Mouse (Mus musculus) heart, postnatal 0 days (tissue): ENCODE data around the gene Nudt22. TPM values are rescaled to one million over a fixed set of nuclear protein-coding genes. Genes with fewer than 3 reads are reported as not detected.

Experiments used
- ATAC-seq: fragments of 200-750 bp; cut with Nextera tagmentation; 2 replicates; pipeline ENCODE4 v1.8.0; 2017; ENCODE audit warnings: low read depth, moderate number of reproducible peaks, moderate library complexity; ENCODE audit not compliant: insufficient read depth
- DNase-seq: peaks from one replicate; pipeline ENCODE4 v3.0.0-alpha.2; 2016; ENCODE audit warnings: low spot score
- H3K27ac ChIP-seq: fragments of 300-500 bp; sonication (generic); 2 replicates; pipeline ENCODE4 v1.5.1; 2014; ENCODE audit warnings: low read depth, mild to moderate bottlenecking
- H3K27me3 ChIP-seq: fragments of 300-500 bp; sonication (generic); 2 replicates; pipeline ENCODE4 v1.6.1; 2014; ENCODE audit warnings: low read length, mixed read lengths; ENCODE audit not compliant: control insufficient read depth, insufficient read depth
- H3K36me3 ChIP-seq: fragments of 300-500 bp; sonication (generic); replicated peaks from 2 replicates; pipeline ENCODE4 v1.6.1; 2014; ENCODE audit warnings: low read length, mixed read lengths; ENCODE audit not compliant: control insufficient read depth, insufficient read depth
- H3K4me1 ChIP-seq: fragments of 300-500 bp; sonication (generic); 2 replicates; pipeline ENCODE4 v1.6.1; 2014; ENCODE audit warnings: antibody characterized with exemption; ENCODE audit not compliant: control insufficient read depth, insufficient read depth
- H3K4me2 ChIP-seq: fragments of 300-500 bp; sonication (generic); 2 replicates; pipeline ENCODE4 v1.6.1; 2014; ENCODE audit warnings: low read depth, mild to moderate bottlenecking, low read length, moderate library complexity
- H3K4me3 ChIP-seq: fragments of 300-500 bp; sonication (generic); 2 replicates; pipeline ENCODE4 v1.5.1; 2014; ENCODE audit warnings: low read depth, low read length
- H3K9ac ChIP-seq: fragments of 300-500 bp; sonication (generic); replicated peaks from 2 replicates; pipeline ENCODE4 v1.6.1; 2014; ENCODE audit warnings: low read depth, low read length, mixed read lengths
- H3K9me3 ChIP-seq: fragments of 300-500 bp; sonication (generic); replicated peaks from 2 replicates; pipeline ENCODE4 v1.6.1; 2016; ENCODE audit warnings: low read length; ENCODE audit not compliant: control insufficient read depth
- CTCF ChIP-seq: IDR thresholded peaks from 2 replicates; pipeline ENCODE4 v1.5.1; 2016; ENCODE audit warnings: antibody characterized with exemption, control low read depth, low read depth
- EP300 ChIP-seq: IDR thresholded peaks from 2 replicates; pipeline ENCODE4 v1.6.1; 2016; ENCODE audit warnings: antibody characterized with exemption, low read depth
- WGBS: fragments of 180-500 bp; shearing (Covaris S2); extraction: QIAGEN DNeasy Blood & Tissue Kit; methylation state at CpG from one replicate; pipeline ENCODE4 v1.1.7; 2014; 5-methylcytosine and 5-hydroxymethylcytosine counted together
- polyA plus RNA-seq: library from polyadenylated mRNA; unstranded; fragments of >200 nt; fragmentation: Nextera tagmentation; extraction: Ambion mirVana; gene quantifications from 2 replicates; pipeline ENCODE4 v1.2.1, GENCODE M21; 2015
- total RNA-seq: library from RNA; depleted of rRNA; stranded (reverse); fragments of >200 nt; gene quantifications from 2 replicates; pipeline ENCODE4 v1.2.3, GENCODE M21; 2014; ENCODE audit warnings: low replicate concordance

Nudt22 gene
- total and polyA plus RNA-seq, 2 experiments from 2014 or later: 45.3 to 48.1 TPM

DNA sequence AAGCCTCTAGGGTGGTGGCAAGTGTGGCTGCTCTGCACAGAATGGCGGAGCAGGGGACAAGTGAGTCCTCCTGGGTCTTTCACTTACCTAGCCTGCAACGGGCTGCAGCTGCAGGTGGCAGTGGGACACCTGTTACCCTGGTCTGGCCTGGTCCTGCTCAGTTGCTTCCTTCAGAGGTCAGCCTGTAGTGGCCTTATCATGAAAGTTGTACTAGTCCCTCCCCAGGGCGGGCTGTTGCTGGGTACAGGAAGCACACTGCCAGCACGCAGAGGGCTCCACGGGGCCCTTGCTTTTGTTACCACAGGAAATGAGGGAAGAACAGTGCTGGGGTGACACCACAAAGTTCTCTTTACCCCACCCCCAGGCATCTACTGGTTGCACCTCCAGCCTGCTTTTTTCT, 23.3 kb upstream of the Nudt22 start, which contains the start of gene Fermt3:
Gene Fermt3 (minus strand): TSS at position 279 of the 400 bp plus-strand sequence.
- Histone ChIP-seq H3K36me3 (peaks cover 37% of the 10 kb centered on the region), H3K4me3 (peak within 1 kb of the TSS; percentile 17; the same call in 1 of the 2 replicates), H3K27me3 (no peaks in the 10 kb centered on the region), H3K4me2 (peak within 1 kb of the TSS; percentile 43), H3K9me3 (no peaks in the 10 kb centered on the region), H3K4me1 (0 out of 2 replicates have a peak, but pooled peaks cover 5% of the 10 kb centered on the region), H3K9ac (0 out of 2 replicates have a peak within 1 kb of the TSS, but pooled peaks have one; percentile 11), H3K27ac (peak within 1 kb of the TSS; percentile 40)
- ATAC-seq (peak; percentile 47), DNase-seq (peak; percentile 14)
- TF ChIP-seq EP300 (no peak), CTCF (no peak)
- 54% methylated on average over 5 of the region's 5 CpGs for WGBS

DNA sequence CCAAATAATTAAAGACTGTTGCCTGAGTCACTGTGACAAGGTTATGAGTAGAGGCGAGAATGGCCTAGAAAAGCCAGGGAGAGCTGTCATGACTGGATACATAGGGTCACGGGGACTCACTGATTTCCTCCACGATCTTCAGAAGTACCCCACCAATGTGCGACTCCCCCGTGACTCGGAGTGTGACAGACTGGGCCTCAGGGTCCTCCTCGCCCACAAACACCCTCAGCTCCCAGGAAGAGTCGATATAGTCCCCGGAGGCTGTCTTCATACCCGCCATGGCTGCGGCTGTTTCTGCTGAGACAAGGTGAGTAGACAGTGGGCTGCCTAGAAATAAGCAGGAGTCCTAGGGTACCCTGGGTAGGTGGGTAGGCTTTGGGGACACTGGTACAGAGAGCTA, 22.6 kb upstream of the Nudt22 start:
- Histone ChIP-seq H3K36me3 (peaks cover 31% of the 10 kb centered on the region), H3K4me1 (0 out of 2 replicates have a peak, but pooled peaks cover 5% of the 10 kb centered on the region), H3K4me3 (peak overlapping the region; percentile 17; the same call in 1 of the 2 replicates), H3K4me2 (peak overlapping the region; percentile 43), H3K27me3 (no peaks in the 10 kb centered on the region), H3K9ac (0 out of 2 replicates have a peak overlapping the region, but pooled peaks have one; percentile 5), H3K27ac (peak overlapping the region; percentile 32), H3K9me3 (no peaks in the 10 kb centered on the region)
- ATAC-seq (no peak), DNase-seq (no peak)
- WGBS: 84% methylated on average over 11 of the region's 11 CpGs
- TF ChIP-seq CTCF: no peak
- no peak for TF ChIP-seq EP300

DNA sequence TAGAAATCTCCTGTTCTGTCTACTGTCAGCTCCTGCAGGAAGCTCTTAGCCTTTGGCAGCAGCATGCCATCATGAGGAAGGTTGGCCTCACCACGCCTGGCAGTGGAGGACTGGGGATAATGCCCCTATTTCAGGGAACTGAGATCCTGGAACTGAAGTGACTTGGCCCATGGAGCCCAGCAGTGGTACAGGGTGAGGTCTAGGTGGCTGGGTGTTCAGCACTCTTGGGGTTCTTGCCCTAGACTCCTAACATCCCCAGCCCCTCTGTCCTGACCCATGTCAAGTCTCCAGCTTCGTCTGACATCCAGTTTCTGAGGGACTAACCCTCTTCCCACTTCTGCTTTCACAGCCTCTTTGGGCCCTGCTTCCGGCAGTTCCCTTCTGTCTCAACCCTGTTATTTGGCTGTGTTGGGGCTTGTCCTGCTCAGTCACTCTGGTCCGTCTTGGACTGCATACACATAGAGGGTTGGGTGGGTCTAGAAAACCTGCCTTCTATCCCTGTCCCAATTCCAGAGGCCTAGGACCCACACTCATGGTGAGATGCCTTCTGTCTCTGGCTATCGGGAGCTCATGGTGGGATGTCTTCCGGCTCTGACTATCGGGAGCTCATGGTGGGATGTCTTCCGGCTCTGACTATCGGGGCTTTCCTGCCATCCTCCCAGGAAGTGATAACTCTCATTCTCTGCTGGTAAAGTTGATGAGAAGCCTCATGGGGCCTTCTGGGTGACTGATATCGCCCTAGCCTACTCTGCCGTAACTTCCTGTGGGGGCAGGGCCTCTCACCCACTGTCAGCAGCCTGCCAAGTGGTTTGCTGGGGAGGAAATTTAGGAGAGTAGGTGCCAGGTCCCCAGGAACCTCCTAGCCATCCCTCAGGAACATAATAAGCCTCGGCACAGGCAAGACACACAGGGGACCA, 21.9 kb upstream of the Nudt22 start:
- 0 out of 2 replicates have a peak, but pooled peaks cover 5% of the 10 kb centered on the region for H3K4me1 ChIP-seq
- peak overlapping the region; percentile 32 for H3K27ac ChIP-seq
- H3K27me3 ChIP-seq: no peaks in the 10 kb centered on the region
- WGBS: 62% methylated on average over 12 of the region's 12 CpGs
- H3K4me3 ChIP-seq: peak overlapping the region; percentile 17; the same call in 1 of the 2 replicates
- 0 out of 2 replicates have a peak overlapping the region, but pooled peaks have one; percentile 5 for H3K9ac ChIP-seq
- no peak for TF ChIP-seq EP300
- no peak for TF ChIP-seq CTCF
- DNase-seq (no peak), ATAC-seq (no peak)
- peak overlapping the region; percentile 43; the same call in 1 of the 2 replicates for H3K4me2 ChIP-seq
- H3K9me3 ChIP-seq: no peaks in the 10 kb centered on the region
- peaks cover 24% of the 10 kb centered on the region for H3K36me3 ChIP-seq

DNA sequence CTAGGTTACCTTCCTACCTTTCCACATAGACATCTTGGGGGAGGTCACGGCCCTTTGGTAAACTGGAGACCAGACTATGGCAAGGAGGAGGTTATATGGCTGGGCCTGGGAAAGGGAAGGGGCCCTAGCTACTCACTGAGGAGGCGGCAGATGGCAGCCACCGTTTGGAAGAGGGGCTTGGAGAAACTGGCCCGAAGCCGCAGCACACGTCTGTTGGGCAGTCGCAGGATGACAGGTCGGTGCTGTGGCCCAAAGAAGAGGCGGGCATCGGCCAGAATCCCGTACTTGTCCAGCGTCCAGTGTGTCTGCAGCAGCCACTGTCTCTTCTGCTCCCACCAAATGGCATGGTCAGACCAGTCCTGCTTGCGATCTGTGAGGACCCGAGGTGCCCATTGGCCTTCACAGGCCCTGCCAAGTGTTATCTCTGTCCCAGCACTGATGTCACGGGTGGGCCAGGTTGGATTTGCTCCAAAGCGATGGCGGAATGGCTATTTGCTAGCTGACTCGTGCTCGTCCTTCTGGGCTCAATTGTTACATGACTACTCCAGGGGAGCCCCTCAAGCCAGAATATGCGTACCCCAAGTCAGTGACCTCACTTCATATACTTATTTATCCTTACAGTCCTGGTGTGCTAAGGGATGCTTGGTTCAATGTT, 18.7 kb upstream of the Nudt22 start:
- Histone ChIP-seq H3K4me2 (no peak overlapping the region), H3K9me3 (no peaks in the 10 kb centered on the region), H3K4me1 (0 out of 2 replicates have a peak, but pooled peaks cover 5% of the 10 kb centered on the region), H3K27ac (no peak overlapping the region), H3K27me3 (no peaks in the 10 kb centered on the region), H3K9ac (no peak overlapping the region), H3K36me3 (no peaks in the 10 kb centered on the region), H3K4me3 (no peak overlapping the region)
- no peak for TF ChIP-seq CTCF
- 80% methylated on average over 19 of the region's 20 CpGs for WGBS
- no peak for DNase-seq
- ATAC-seq: no peak

DNA sequence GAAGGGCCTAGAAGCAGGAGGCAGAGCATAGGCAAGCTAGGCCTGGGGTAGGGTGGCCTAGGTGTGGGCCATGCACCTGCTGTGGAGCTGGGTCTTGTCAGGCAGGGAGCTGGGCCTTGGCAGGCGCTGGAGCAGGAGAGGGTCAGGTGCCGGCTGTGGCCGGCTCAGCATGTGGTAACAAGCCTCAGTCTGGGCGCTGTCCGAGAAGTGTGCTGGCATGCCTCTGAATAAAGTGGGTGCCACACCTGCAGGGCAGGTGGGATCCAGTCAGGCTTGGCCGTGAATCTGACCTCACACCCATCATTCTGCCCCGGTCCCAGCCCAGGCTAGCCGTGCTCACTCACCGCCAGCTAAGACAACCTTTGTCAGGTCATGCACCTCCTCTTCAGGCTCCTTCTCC, 18.1 kb upstream of the Nudt22 start:
- H3K4me1 ChIP-seq: 0 out of 2 replicates have a peak, but pooled peaks cover 2% of the 10 kb centered on the region
- ATAC-seq (no peak), DNase-seq (no peak)
- H3K27ac ChIP-seq: no peak overlapping the region
- TF ChIP-seq EP300 (no peak), CTCF (no peak)
- H3K4me2 ChIP-seq: no peak overlapping the region
- H3K4me3 ChIP-seq: no peak overlapping the region
- H3K9me3 ChIP-seq: no peaks in the 10 kb centered on the region
- WGBS: 90% methylated on average over 9 of the region's 9 CpGs
- H3K9ac ChIP-seq: no peak overlapping the region
- no peaks in the 10 kb centered on the region for H3K27me3 ChIP-seq
- H3K36me3 ChIP-seq: no peaks in the 10 kb centered on the region
